Comparison of ENCODE assay signal across 15 mouse cellular contexts in genomic region chr12:17622509-17623005, GRCm38 (mm10).
"Had no signal": no experiment of that assay in that cellular context is flagged by ENCODE, and none has a peak within 500 bp of the region (broad histone marks: within the 10 kb centered on the region; RNA-seq: fewer than 3 reads in every experiment).

No protein-coding gene starts in this region.

- H3K4me2 ChIP-seq: limb, embryonic 15.5 days; liver, embryonic 13.5 days; lung, embryonic 15.5 days; midbrain, embryonic 11.5 days; midbrain, embryonic 15.5 days had no signal

- H3K27me3 ChIP-seq: limb, embryonic 15.5 days; liver, embryonic 13.5 days; lung, embryonic 15.5 days; midbrain, embryonic 15.5 days had no signal

- H3K9ac ChIP-seq: limb, embryonic 15.5 days; liver, embryonic 13.5 days; liver, postnatal 0 days; lung, embryonic 15.5 days; midbrain, embryonic 15.5 days had no signal

- H3K27ac ChIP-seq: limb, embryonic 15.5 days; liver, embryonic 13.5 days; lung, embryonic 15.5 days; macrophage; midbrain, embryonic 15.5 days; stomach, postnatal 0 days had no signal

- H3K4me1 ChIP-seq: limb, embryonic 15.5 days; liver, embryonic 13.5 days; lung, embryonic 15.5 days had no signal

- H3K36me3 ChIP-seq: limb, embryonic 15.5 days; liver, embryonic 13.5 days; lung, embryonic 15.5 days; midbrain, embryonic 15.5 days had no signal

- H3K4me3 ChIP-seq: limb, embryonic 15.5 days; liver, embryonic 13.5 days; lung, embryonic 15.5 days; megakaryocyte, embryonic 14.5 days; midbrain, embryonic 15.5 days had no signal

- H3K9me3 ChIP-seq: limb, embryonic 15.5 days; liver, embryonic 13.5 days; lung, embryonic 15.5 days; midbrain, embryonic 15.5 days had no signal

- DNase-seq: kidney, adult 8-10 months; layer of hippocampus, adult 9-11 months; layer of hippocampus, postnatal 36 days; liver, embryonic 13.5 days; liver, postnatal 0 days; lung, postnatal 14 days; thymus, adult 18-20 months; thymus, postnatal 14 days had no signal

- ATAC-seq: liver, postnatal 0 days; midbrain, embryonic 15.5 days had no signal
